Mouse (Mus musculus): Measurements from ENCODE around the gene Tas1r1. TPM values are rescaled to one million over a fixed set of nuclear protein-coding genes. Genes with fewer than 3 reads are reported as not detected.
"Not testable (repeated sequence)": the region's sequence is repeated elsewhere in the genome, so short reads cannot be mapped to it uniquely, and the experiment has no call there.

Tas1r1 gene
- total RNA-seq, 2 experiments from 2014 or later = 0.10 to 0.13 TPM

- DNase-seq = no peak
These were observed 6.2 kb upstream of the Tas1r1 start for GRCm38 (mm10) chr4:152044609-152045008.

- no peak for DNase-seq
These were observed 4.8 kb upstream of the Tas1r1 start for GRCm38 (mm10) chr4:152043171-152043570.

DNA sequence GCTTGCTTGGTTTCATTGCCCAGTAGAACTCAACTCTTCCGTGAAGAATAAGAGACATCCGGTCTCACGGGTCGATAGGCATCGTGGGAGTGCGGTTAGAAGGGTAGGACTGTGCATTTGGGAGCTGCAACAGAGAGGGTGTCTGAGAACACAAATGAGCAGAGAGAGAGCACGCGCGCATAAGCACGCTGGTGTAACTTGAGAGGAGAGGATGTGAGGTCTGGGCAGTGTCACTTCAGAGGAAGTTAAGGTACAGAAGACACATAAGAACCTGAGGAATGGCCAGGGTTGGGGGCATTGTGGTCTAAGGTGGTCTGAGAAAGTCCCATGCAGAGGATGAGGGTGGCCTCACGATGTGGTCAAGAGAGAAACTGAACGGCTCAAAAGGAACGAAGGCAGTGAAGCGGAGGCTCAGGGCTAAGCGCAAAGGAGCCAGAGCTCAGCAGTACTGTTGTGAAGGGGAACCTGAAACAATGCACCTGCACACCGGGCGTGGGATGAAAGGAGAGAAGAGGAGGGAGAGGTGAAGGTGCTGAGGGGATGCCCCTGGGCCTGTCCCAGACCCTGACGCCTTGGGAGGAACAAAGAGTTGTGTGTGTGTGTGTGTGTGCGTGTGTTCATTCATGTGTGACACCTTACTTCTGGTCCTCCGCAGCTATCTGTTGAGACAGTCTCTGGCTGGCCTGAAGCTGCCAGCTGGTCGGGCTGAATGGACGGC is 3.7 kb upstream of the Tas1r1 start:
- no peak for DNase-seq

GRCm38 (mm10) chr4:152039831-152040310 is 1.5 kb upstream of the Tas1r1 start:
- no peak for DNase-seq

DNA sequence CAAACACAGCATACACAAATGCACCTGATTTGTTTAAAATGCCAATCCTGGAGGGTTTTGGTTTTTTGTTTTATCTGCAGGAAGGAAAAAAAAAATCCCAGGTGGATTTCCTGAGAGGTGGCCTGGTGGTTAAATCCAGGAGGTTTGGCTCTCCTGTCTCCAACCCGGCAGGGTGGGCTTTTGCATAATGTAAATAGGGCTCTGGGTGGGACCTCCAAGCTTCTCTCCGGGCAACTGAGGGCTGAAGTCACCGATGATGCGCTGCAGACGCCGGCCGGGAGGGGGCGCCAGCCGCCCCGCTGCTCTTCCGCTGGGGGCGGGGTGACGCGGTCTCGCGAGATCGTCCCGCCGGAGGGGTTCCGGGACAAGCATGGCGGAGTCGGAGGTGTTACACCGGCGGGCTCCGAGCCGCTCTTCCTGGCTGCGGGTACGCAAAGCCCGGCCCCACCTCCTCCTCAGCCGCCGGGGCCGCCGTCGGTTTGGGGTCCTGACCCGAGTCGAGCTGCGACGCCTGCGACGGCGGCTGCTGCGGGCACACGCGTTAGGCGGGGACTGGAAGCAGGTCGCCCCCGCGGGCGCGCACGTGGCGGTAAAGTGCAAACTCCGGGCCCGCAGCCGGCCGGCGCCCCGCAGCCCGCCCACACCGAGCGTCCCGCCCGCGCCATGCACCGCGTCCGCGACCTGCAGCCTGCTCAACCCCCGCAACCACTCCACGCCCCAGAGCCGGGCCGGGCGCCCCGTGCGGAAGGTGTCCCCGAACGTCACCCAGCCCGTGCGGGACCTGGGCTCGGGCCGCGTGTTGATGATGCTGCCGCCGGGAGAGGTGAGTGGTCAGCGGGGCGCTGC is 840 bp upstream of the Tas1r1 start, which contains the start of gene Nol9:
Nol9 (plus strand) TSS at position 337 of the 846 bp plus-strand sequence.
- peak; percentile 93 to 97 for DNase-seq

DNA sequence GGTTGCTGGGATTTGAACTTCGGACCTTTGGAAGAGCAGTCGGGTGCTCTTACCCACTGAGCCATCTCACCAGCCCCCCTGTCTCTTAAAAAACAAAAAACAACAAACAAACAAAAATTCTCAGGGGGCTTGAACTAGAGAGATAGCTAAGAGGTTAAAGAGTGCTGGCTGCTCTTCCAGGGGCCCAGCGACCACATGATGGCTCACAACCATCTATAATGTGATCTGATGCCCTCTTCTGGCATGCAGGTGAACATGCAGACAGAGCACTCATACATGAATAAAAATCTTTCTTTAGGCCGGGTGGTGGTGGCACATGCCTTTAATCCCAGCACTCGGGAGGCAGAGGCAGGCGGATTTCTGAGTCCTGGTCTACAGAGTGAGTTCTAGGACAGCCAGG is 1.9 kb downstream of the Tas1r1 start:
- DNase-seq = not testable (repeated sequence)

GRCm38 (mm10) chr4:152032922-152033321 is 5.4 kb downstream of the Tas1r1 start:
- no peak for DNase-seq

DNA sequence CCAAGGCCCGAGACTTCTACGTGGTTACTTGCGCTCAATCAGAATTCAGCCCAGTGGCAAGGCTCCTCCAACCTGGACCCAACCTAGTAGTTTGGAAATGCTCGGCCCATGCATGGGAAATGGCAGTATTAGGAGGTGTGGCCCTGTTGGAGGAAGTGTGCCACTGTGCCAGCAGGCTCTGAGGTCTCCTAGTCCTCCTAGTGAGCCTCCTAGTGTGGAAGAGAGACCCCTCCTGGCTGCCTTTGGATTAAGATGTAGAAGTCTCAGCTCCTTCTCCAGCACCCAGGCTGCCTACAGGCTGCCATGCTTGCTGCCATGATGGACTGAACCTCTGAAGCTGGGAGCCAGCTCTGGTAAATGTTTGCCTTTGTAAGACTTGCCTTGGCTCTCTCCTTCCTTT is 8.4 kb downstream of the Tas1r1 start:
- DNase-seq = no peak

GRCm38 (mm10) chr4:152029087-152029486 is 9.3 kb downstream of the Tas1r1 start:
- DNase-seq = no peak

DNA sequence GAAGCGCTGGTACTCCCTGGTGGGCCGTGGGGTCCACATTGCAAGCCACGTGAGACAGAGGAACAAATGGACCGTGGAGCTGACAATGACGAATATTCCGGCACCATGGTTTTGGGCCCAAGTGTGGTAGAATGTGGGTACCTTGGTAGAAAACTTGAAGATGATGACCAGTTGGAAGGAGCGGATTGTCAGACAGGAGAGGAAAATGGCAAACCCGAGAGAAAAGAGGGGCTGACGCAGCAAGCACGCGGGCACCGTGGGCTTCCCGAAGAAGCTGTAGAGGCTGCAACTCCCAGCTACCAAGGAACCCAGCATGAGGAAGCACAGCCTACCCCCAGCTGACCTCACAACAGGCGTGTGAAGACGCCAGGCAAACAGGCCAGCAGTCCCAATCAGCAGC is 9.9 kb downstream of the Tas1r1 start:
- no peak for DNase-seq

DNA sequence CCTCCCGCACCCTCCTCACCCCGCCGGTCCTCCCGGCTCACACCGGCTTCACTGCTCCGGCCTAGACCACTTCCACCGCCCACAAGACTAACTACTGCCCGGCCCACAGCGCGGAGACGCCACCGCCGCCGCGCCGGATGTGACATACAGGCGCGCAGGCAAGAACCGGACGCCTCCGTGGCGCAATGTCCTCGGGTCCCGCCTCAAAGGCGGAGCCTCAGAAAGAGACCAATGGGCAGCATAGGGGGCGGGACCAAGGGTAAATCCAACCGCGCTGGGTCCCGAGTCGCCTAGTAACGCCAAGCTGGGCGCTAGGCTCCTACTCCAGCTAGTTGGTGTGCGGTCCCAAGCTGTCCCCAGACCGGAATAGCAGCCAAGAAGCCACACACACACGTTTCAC is 10.8 kb downstream of the Tas1r1 start, which contains the start of gene Zbtb48:
Zbtb48 (minus strand) TSS at position 148 of the 400 bp plus-strand sequence.
- peak; percentile 98 for DNase-seq

- peak in 1 of 2 experiments; percentile 44 for DNase-seq
These were observed 11.4 kb downstream of the Tas1r1 start for GRCm38 (mm10) chr4:152026751-152027508.

DNA sequence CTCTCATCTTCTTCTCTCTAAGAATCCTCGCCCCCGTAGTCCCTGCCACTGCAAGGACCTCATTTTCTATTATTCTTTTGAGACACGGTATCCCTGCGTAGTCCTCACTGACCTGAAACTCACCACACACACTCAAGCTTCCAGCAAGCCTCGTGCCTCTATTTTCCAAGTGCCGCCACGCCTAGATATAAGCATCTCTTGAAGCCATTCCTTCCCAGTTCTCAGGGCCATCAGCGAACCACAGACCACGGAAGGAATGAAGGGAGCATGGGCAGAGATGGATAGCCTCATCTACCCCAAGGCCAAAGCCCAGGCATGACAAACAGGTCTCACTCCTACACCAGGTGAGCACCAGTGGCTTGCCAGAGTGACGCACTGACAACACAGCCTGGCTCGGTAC is 13.8 kb downstream of the Tas1r1 start:
- no peak for DNase-seq

GRCm38 (mm10) chr4:152022506-152022905 is 15.9 kb downstream of the Tas1r1 start:
- no peak for DNase-seq

DNA sequence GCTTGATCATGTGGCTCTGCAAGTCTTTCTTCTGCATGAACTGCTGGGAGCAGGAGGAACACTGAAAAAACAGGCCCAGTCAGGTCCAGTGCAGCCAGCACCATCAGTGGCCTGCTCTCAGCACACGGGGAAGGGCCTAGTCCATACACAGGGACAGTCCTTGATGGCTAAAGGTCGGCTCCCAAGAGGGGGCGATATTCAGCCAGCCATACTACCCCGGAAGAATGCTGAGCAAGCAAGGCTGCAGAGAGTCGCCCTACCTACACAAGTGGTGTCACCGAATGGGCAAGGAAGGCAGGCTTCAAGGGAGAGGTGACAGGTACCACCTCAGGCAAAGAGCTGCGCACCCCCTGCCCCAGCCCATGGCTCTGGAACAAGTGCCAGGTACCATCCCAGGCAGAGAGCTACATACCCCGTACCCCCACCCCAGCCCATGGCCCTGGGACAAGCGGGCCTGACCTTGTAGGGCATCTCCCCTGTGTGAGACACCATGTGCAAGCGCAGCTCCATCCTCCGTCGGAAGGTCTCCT is 16.7 kb downstream of the Tas1r1 start:
- DNase-seq = no peak

DNA sequence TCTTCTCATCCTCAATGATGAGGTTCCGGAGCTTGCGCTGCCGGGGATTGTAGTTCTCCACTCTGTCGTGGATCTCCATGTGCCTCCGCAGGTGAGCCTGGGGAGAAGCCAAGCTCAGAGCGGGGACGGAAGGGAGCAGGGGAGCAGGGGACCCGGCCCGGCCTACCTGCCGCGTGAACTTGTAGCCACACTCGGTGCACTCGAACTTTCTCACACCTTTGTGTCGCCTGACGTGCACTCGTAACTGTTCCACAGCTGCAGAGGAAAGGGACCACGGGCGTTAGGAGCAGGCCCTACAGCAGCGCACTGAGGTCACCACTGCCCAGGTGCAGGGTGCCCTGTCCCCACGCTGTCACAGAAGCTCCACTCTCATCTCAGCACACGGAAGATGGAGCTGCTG is 18.3 kb downstream of the Tas1r1 start:
- no peak for DNase-seq

DNA sequence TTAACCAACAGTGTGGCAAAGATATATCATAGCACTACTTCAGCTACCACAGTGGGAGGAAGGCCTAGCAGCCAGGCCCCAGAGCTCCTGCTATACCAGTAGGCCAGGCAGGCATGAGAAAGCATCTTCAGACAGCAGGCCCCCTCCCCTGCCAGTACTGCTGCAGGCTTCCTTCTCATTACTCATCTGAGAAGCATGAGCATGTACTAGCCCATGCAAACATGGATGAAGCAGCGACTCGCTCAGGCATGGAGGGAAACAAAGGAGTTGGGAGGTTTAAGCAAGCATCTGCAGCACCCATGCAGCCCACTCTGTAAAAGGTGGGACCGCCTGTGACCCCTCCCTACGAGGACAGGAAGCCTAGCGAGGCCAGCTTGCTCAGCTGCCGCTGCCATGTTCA is 19.3 kb downstream of the Tas1r1 start:
- no peak for DNase-seq

DNA sequence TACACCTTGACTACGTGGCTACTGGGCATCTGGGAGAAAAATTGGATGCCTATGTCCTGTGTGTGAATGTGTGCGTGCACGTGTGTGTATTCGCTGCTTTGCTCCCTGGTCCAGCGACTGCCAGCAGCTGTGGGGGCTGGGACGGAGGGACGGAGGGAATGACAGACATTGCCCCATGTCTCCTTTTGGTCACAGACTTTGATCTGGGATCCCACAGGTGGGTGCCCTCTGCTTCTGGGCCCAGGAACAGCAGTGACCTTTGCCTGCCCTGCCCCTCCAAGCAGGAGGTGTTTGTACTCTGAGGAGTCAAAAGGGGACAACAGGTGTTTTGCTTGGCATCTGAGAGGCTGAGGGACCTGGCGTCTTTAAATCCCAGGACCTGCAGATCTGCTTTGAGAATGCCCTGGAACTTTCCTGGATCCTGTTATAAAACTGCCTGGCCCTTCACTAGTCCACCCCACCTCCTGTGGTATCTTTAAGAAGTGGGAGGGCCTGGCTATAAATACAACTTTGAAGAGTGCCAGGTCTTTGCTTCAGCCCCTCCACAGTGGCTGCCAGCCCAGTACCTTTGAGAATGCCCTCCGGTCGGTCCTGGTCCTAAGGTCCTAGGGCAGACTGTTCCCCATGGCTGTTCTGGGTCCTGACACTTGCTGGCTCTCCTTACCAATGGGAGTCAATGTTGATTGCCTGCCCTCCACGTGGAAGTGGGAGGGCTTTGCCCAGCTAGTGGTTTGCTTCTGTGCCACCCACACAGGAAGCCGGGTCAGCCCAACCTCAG is 25.1 kb downstream of the Tas1r1 start:
- DNase-seq = peak; percentile 68 to 86

- no peak for DNase-seq
These were observed 26.3 kb downstream of the Tas1r1 start for GRCm38 (mm10) chr4:152012109-152012508.

DNA sequence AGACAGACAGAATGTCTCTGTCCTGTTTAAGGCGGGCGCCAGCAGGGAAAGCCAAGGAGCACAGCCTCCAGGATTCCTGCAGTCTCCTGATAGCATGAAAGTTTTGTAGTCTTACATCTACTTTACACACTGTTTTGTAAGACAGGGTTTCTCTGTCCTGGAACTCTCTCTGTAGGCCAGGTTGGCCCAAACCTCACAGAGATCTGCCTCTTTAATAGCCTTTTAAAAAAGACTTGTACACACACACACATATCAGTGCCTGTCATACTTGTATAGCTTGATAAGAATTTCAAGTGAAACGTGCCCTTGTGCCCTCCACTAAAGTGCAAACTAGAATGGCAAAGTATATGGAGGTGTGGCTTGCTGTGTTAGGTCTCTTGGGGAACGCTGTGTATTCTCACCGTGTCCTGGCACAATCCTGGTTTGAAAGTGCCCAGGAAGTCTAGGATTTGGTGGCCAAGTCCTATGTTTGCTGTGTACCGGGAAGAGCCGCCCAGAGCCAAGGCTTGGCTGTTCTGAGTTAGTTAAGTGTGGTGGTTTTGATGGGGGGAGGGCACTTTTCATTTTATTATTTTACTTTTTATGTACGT is 27.1 kb downstream of the Tas1r1 start:
- peak; percentile 34 to 42 for DNase-seq

- DNase-seq = peak in 1 of 2 experiments; percentile 45
These were observed 27.6 kb downstream of the Tas1r1 start for GRCm38 (mm10) chr4:152010707-152011134.
